Mouse (Mus musculus): ENCODE data around the gene Krt8. TPM values are rescaled to one million over a fixed set of nuclear protein-coding genes. Genes with fewer than 3 reads are reported as not detected.
"Not testable (repeated sequence)": the region's sequence is repeated elsewhere in the genome, so short reads cannot be mapped to it uniquely, and the experiment has no call there.

Krt8 gene
- total RNA-seq, 2 experiments from 2014 or later, result 1.5 to 3.0 TPM

DNA sequence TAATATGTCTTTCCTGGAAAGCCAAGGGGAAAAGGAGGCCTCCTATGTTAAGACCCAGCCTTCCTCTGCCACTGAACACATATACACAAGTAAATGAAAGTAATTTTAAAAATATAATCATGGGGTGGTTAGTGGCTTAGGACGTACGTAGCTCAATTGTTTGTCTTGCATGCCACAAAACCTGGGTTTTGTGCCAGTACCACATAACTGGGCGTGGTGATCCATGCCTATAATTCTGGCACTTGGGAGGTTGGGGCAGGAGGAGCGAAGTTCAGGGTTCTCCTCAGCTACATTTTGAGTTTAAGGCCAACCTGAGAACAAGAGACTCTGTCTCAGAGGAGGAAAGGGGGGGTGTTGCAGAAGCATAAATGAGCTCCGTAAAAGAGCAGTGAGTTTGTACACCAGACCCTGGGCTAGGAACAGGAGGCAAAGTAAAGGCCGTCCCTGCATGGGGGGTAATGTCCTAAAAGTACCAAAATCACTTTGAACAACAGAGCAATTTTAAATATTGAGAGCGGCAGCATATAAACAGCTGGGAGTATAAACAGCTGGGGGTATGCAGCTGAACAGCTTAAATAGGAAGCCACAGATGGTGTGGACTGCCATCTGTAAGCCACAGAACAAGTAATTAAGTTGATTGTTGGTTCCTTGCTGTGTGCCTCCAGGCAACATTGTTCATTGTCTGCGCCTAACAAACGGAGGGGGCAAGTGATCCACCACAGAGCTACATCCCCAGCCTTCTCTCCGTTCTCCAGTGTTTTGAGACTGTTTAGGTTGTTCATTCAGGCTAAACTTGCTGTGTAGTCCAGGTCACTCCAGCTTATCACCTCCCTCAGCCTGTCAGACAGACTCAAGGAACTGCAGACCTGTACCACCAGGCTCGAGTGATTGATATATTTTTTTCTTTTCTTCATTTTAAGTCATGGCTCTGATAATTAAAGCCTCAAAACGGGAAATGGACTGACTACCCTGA lies 3.1 kb upstream of the Krt8 start:
- DNase-seq, result no peak

DNA sequence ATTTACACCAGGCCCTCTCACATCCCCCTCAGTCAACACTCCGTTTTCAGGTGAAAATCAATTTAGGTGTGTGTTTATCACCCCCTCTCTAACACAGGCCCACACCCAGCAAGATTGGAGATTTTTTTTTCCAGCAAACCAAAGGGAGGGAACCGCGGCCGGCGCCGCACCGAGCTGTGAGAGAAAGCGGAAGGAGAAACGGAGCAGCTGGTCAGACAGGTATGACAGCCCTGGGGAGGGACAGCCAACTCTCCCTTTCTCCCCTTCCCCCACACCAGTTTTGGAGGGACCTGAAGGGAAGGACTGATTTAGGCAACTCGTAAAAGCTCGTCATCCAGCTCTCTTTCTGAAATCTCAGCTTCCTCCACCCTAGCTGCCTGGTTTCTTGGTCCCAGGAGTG lies 2.0 kb upstream of the Krt8 start:
- DNase-seq, result no peak

DNA sequence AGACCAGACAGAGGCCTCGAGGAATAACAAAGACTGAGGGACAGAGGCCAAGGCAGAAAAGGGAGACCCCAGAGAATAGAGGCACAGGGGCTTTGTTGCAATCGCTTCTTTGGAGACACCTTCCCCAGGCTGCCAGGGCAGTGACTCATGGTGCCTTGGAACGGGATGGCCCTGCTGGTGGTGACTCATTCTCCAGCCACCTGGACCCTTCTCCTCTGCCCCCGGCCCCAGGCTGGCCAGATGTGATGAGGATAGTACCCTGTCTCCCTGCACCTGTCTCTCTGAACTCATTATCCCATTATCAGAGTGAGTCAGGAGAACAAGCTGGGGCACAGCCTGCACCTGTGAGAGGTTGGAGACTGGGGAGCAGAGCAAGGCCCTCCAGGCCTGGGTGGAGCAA lies 1.0 kb upstream of the Krt8 start:
- no peak for DNase-seq

DNA sequence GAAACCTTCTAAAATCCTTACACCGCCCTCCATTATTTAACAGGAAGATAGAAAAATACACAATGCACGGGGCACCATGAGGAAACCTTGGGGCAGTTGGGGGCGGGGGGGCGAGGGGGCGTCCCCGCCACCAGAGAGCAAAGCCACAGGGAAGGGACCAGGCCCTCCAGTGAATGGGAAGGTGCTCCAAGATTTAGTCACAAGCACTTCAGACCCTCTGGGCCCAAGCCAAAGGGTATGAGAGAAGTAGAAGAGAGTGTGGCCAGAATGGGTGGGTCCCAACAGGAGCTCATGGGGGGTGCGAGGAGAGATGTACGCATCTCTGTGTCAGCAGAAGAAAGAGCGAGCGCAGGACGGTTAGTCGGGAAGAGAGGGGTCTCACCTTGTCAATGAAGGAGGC lies 766 bp downstream of the Krt8 start:
- no peak for DNase-seq

DNA sequence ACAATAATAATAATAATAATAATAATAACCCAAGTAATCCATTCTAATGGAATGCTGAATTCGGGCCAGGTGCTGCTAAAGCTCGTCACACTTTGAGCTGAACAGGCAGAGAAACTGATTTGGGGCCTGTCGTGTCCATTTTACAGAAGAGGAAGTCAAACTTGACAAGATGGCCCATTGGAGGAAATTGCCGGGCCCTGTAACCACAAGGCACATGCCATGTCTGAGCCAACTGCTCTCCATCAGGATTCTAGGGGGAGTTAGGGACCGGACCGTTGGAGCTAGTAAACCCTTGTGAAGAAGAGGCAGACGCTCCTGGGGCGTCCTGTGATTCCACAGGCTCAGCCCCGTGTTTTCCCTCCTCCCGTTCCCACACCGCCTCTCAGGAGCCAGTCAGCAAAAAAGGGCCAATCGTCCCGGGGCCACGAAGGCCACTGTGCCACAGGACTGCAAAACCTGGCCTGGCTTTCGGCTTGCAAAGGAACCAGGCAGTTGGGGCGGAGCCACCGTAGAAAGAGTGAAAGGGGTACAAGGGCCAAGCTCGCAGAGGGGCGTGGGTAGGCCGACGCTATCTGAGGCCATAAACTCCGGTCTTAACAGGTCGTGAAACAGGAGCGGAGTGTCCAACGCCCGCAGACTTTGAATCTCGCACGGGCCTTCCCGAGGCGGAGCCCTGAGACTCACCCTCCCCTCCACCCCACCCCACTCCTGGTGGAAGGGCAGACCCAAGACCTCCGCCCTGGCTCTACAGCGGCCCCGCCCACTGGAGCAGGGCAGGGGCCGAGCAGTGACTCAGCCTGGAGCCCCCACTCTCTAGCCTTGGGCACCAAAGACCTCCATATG lies 1.4 kb downstream of the Krt8 start:
- peak in 1 of 2 experiments; percentile 28 for DNase-seq

DNA sequence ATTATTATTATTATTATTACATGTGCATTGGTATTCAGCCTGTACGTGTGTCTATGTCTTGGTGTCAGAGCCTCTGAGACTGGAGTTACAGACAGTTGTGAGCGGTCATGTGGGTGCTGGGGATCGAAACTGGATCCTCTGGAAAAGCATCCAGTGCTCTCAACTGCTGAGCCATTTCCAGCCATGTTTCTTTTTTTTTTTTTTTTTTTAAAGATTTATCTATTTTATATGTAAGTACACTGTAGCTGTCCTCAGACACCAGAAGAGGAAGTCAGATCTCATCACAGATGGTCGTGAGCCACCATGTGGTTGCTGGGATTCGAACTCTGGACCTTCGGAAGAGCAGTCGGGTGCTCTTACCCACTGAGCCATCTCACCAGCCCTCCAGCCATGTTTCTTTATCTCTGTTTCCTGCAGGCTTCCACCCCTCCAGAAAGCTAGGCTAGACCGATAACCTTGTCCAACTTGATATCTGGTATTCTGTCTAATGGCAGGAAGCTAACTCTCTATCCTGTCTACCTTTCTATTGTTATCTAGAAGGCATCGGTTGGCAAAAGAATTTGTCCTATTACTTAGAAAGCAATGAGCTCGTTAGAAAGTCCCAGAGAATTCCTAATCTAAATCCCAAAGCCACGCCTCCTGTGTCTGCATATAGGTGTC lies 4.5 kb downstream of the Krt8 start:
- no peak for DNase-seq

DNA sequence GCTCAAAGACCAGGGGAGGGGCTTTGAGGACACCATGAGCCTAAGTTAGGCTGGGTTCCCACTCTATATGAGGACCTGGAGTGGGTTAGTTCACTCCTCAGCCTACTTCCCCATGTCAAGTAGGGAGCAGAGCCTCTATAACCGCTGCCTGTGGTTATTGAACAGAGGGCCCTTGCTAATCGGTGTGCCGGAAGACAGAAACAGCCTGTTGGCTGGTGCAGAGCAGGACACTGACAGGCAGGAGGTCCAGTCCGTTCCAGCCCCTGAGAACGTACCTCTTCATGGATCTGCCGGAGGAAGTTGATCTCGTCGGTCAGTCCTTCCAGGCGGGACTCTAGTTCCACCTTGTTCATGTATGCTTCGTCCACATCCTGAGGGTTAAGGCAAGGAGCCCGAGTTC lies 5.1 kb downstream of the Krt8 start:
- no peak for DNase-seq

DNA sequence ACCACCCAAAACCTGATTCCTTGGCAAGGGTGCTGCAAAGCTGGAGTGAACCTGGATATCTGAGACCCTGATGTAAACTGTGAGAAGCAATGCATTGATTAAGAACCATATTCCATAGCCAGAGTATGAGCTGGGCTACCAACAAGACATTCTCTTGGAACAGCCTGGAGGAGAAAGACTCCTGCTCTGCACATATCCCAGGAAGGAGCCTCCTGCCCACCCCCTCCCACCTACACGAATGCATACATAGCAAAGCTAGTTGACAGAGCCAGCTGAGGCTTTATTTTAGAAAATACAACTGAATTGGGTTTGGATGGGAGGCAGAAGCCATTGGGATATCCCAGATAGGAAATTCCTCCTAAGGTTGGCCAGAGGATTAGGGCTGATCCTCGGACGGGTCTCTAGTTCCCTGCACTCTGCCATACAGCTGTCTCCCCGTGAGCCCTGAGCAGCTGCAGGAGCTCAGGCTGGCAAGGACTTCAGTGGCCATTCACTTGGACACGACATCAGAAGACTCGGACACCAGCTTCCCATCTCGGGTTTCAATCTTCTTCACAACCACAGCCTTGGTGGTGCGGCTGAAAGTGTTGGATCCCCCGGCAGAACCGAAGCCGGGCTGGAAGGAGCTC lies 7.7 kb downstream of the Krt8 start:
- DNase-seq, result not testable (repeated sequence)

DNA sequence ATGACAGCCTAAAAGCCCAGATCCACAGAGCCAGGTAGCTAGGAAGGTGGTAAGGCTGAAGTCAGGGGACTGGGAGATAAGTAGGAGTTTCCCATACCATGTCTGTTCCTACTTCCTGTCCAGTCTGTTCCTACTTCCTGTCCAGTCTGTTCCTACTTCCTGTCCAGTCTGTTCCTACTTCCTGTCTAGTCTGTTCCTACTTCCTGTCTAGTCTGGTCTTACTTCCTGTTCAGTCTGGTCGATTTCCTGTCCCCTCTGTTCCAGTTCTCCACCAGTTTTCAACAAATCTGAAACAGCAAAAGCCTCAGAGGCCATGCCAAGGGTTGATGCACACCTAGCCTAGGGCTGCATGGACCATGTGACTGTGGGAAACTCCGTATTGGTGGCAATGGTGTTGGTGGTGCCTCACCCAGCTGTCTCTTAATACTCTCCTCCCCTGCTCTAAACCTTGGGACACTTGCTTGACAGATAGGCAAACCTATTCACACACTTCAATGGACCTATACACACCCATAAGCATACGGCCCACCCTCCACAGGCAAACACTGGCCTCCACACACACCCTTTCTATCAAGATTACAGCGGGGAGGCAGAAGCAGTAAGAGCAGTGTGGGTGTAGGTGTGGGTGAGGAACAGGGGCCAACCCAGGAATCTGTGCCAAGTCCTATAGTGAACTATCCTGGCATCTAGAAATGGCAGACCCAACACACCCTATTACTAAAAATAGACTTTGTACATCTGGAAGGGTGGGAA lies 8.6 kb downstream of the Krt8 start:
- DNase-seq, result no peak

DNA sequence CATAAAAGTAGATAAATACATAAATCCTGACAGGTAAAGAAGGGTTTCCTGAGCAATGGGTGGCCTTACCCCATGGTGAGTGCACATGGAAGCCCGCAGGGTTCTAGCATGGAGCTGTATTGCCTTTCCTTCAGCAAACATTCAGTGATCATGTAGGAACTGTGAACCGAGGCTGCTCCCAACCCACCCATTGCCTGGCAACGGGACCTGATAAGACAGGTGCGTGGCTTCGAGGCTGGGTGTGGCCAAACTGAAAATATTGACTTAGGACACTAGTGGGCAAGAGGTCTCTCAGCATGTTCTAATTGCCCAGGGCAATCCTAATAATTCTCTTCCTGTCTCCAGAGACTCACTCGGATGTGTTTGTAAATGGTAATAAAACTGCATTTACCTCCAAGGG lies 9.9 kb downstream of the Krt8 start:
- no peak for DNase-seq

DNA sequence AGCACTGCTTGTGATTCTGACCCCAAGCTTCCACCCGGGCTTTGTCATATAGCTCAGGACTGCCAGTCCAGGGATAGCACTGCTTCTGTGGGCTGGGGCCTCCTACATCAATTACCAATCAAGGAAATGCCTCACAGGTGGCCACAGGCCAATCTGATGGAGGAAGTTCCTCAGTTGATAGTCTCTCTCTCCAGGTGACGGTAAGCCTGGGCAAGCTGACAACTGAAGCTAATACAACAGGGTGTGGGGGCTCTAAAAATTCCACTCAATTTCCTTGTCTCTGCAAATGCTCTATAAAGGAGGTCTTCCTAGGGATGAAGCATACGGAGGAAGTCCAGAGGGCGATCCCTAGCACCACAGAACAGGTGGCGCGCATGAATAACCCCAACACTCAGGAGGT lies 13.3 kb downstream of the Krt8 start:
- no peak for DNase-seq

DNA sequence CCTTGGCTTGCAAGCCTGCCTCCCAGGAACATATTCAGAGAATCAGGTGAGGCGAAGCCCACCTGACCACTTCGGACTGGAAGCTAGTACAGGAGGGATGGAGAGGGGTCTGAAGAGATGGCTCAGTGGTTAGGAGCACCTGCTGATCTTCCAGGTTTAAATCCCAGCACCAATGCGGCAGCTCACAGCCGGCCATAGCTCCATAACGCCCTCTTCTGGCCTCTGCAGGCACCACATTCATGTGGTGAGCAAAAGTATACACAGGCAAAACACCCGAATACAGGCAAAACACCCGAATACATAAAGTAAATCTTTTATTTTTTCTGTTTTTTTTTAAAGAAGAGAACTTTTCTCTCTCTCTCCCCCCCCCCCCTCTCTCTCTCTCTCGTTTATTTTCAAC lies 15.6 kb downstream of the Krt8 start:
- no peak for DNase-seq

DNA sequence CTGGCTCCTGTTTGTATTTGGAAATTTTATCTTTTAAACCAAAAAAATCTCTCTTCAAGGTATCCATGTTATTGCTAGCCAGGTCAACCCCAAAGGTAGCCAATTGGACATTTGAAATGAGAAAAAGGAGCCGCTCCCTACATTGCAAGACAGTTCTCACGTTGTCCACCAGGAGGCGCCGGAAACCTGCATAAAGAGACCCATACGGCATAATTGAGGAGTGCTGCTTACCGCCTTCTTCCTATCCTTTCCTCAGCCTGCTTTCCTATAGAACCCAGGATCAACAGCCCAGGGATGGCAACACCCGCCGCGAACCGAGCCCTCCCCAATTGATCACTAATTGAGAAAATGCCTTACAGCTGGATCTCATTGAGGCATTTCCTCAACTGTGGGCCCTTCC lies 16.2 kb downstream of the Krt8 start:
- DNase-seq, result peak; percentile 82 to 95

DNA sequence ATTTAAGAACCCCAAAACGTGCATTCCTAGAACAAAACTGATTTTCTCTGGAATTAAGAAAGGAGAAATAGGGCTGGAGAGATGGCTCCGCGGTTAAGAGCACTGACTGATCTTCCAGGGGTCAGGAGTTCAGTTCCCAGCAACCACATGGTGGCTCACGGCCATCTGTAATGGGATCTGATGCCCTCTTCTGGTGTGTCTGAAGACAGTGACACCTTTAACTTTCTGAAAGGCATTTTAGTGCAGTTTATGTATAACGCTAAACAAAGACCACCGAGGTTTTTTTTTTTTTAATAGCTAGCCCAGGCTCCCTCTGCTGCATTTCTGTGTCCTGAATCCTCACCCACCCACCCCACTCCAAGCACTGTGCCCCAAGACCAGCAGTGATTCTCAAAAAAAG lies 19.5 kb downstream of the Krt8 start:
- DNase-seq, result no peak

DNA sequence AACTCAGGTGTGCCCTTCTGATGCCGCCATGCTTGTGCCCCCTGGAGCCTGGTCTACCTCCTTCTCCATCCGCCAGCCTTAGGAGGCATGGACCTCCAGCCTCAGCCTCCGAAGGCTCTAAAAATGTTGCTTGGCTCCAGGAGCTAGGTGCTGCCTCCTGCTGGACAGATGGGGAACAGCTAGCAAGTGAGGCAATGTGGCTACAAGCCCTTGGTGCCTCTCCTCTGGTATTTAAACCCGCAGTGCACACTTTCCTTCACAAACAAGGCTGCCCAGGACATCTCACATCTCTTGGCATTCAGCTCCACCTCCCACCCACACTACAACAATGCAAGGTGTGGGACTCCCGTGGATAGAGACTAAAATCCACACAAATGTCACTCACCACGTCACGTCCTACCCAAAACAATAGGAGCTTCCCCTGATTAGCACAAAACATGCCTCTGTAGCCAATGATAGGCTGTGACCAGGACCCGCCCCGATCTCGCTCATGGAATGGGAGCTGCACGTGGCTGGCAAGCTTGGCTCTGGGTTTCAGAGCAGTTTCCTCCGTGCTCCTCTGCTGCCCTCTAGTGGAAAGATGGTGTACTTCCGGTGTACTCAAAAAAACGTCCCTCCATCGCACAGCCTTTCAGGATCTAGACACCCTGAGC lies 20.2 kb downstream of the Krt8 start:
- DNase-seq, result peak; percentile 95 to 97

DNA sequence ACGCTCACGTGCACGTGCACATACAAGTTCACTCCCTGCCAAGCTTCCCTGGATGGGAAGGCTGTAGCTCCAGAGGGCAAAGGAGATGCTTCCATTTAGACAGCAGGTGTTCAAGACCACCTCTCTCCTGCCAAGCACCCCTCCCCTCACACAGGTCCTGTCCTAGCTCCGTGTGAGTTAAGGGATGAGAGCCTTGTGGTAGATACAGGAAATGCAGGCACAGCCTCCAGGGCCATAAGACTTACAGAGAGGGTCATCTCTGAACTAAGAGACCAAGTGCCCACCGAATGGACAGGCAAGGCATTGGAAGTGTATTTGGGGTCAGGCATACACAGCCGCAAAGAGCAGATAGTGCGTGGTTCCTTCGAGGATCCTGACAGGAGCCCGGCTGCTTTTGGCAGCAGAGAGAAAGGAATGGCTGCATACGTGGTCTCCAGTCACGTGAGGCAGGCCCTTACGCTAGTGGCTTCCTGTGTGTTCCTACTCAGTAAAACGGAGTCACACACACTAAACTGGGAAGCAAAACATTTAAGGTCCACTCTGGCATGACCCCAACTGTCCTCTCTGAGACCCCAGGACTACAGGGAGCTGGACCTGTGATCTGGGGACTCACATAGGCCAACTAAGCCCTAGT lies 20.9 kb downstream of the Krt8 start:
- DNase-seq, result no peak

DNA sequence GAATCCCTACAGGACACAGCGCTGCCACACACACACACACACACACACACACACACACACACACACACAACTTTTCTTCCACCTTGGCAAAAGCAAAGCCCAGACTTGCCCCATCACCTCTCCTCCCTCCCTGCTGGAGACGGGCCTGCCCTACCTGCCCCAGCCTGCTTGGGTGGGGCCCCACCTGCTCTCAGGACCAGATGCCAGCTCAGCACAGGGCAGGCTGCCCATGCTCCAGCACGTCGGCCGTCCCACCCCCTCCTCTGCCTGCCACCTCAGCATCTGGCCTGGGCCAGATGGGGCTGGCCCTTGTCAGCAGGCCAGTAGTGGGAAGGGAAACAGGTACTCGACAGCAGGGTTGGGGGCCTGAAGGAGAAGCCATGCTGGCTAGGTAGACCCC lies 23.4 kb downstream of the Krt8 start:
- no peak for DNase-seq

DNA sequence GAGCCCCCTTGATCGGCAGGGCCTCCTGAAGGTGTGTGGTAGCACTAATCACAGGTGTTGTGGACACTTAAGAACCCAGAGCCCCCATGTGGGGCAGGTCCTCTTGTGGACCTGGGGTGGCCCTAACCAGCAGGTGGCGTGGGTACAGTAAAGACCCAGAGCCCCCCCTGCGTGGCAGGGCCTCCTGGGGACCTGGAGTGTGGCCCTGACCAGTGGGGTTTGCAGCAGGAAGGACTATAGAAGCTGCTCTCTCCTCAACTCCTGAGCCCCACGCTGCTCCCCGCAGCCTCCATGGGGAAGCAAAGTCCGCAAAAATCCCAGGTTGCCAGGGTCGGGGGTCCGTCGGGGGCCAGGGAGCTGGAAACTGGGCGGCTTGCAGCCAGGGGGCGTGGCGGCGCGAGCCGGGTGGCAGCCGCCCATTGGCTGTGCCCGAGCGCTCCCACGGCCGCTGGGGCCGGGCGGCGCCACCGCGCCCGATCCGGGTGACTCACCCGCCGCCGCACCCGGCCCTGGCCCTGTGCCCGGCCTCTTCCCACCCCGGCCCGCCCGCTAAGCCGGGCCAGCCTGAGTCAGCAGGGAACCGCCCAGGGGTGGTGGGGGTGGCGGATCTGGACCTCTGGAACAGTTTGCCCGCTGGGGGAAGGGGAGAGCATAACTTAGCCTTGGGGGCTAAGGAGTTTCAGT lies 27.1 kb downstream of the Krt8 start:
- DNase-seq, result peak; percentile 93 to 96

DNA sequence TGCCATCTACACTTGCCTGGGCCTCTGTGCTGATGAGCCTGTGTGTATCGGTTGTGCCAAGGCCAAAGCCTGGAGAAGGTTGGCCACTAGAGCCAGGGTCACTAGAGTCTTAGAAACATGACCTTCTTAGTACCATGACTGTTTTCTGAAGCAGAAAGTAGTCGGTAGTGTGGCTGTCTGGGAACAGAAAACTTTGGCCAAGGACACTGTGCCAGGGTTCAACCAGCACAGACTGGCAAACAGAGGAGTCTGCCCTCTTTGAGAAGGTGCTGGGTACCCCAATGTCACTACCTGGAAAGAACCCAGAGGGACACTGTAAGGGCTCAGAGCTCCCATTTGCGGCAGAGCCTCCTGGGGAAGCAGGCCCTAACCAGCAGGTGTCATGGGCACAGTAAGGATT lies 27.6 kb downstream of the Krt8 start:
- DNase-seq, result peak; percentile 23 to 61

DNA sequence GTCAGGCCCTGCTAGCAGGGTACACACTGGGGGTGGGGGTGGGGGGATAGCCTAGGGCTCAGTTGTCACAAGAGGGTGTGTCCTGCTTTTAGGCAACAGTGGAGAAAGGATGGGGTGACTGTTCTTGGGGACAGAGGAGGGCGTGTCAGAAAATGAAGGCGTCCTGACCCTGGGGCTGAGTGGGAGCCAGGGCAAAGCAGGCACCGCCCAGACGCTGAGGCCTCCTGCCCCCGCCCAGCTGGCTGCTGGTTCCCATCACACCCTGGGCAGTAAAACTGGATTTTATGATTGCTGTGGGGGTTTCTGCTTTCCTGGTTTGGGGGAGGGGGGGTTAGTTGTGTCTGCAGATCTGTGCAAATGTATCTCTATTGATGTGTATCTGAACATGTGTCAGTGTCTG lies 28.3 kb downstream of the Krt8 start:
- peak; percentile 68 to 84 for DNase-seq

Measured in heart, adult 18-20 months (tissue).